Mouse (Mus musculus): ENCODE data around the gene Soat1. TPM values are rescaled to one million over a fixed set of nuclear protein-coding genes. Genes with fewer than 3 reads are reported as not detected.
"Not testable (repeated sequence)": the region's sequence is repeated elsewhere in the genome, so short reads cannot be mapped to it uniquely, and the experiment has no call there.

The Soat1 gene
- 10.6 and 11.7 TPM in 2 replicates for polyA plus RNA-seq (2014; fragmentation: Nextera tagmentation; extraction: Ambion mirVana)

- Histone ChIP-seq H3K27me3 (ENCODE audit: control insufficient read depth, insufficient read depth, low read length) (no peaks in the 10 kb centered on the region), H3K9ac (peak within 1 kb of the TSS; percentile 83), H3K27ac (0 out of 2 replicates have a peak within 1 kb of the TSS, but pooled peaks have one; percentile 34), H3K4me1 (replicated peaks; ENCODE audit: control insufficient read depth, insufficient read depth, low read length) (peaks cover 9% of the 10 kb centered on the region), H3K9me3 (ENCODE audit: control insufficient read depth, low read length) (peaks cover 10% of the 10 kb centered on the region; the same call in 1 of the 2 replicates), H3K4me3 (replicated peaks; ENCODE audit: low read length) (peak within 1 kb of the TSS; percentile 88), H3K4me2 (replicated peaks) (peak within 1 kb of the TSS; percentile 79), H3K36me3 (replicated peaks; ENCODE audit: control insufficient read depth, insufficient read depth) (no peaks in the 10 kb centered on the region)
- WGBS: under 1% methylated on average over 45 of the region's 46 CpGs
- peak; percentile 82 for DNase-seq (ENCODE audit: low spot score)
- peak; percentile 97 for ATAC-seq (ENCODE audit: low FRiP score)
Observed at GRCm38 (mm10) chr1:156473961-156474503, at the start of gene Soat1. Gene Soat1 (minus strand): TSS chr1:156474331.

DNA sequence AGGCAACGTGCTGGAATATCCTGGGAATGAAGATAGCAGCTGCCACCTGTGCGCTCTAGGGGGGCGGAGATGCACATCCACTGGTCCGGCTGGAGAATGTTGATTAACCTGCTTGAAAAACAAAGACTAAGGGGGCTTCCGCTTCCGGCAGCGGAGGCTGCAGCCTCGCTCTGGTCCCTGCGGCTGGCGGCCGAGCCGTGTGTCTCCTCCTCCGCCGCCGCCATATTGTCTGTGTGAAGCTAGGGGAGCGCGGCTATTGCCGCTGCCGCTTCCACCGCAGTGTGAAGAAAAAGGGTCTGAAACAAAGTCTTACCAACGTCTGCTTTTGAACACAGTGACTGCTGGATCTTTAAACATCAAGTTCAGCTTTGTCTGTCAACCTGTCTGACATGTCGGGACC, 49.7 kb upstream of the Soat1 start, which contains the start of gene Gm10031:
Gm10031 (plus strand) TSS at position 171 of the 400 bp plus-strand sequence.
- peak; percentile 73; the same call in 1 of the 2 replicates for ATAC-seq (ENCODE audit: low FRiP score)
- not testable (repeated sequence) for H3K9me3 ChIP-seq (ENCODE audit: control insufficient read depth, low read length); H3K36me3 ChIP-seq (replicated peaks; ENCODE audit: control insufficient read depth, insufficient read depth); H3K4me2 ChIP-seq (replicated peaks); H3K9ac ChIP-seq; DNase-seq (ENCODE audit: low spot score); H3K4me1 ChIP-seq (replicated peaks; ENCODE audit: control insufficient read depth, insufficient read depth, low read length); H3K27me3 ChIP-seq (ENCODE audit: control insufficient read depth, insufficient read depth, low read length); H3K27ac ChIP-seq; H3K4me3 ChIP-seq (replicated peaks; ENCODE audit: low read length)
- WGBS: 94% methylated on average over 21 of the region's 22 CpGs

GRCm38 (mm10) chr1:156521796-156522517, 47.8 kb upstream of the Soat1 start:
- Histone ChIP-seq H3K36me3 (replicated peaks; ENCODE audit: control insufficient read depth, insufficient read depth) (no peaks in the 10 kb centered on the region), H3K9me3 (ENCODE audit: control insufficient read depth, low read length) (no peaks in the 10 kb centered on the region), H3K4me2 (replicated peaks) (peak overlapping the region; percentile 24; the same call in 1 of the 2 replicates), H3K27me3 (ENCODE audit: control insufficient read depth, insufficient read depth, low read length) (no peaks in the 10 kb centered on the region), H3K4me1 (replicated peaks; ENCODE audit: control insufficient read depth, insufficient read depth, low read length) (no peaks in the 10 kb centered on the region), H3K9ac (no peak overlapping the region), H3K27ac (no peak overlapping the region), H3K4me3 (replicated peaks; ENCODE audit: low read length) (no peak overlapping the region)
- DNase-seq (ENCODE audit: low spot score) (no peak), ATAC-seq (ENCODE audit: low FRiP score) (no peak)
- 46% methylated on average over 15 of the region's 15 CpGs for WGBS

DNA sequence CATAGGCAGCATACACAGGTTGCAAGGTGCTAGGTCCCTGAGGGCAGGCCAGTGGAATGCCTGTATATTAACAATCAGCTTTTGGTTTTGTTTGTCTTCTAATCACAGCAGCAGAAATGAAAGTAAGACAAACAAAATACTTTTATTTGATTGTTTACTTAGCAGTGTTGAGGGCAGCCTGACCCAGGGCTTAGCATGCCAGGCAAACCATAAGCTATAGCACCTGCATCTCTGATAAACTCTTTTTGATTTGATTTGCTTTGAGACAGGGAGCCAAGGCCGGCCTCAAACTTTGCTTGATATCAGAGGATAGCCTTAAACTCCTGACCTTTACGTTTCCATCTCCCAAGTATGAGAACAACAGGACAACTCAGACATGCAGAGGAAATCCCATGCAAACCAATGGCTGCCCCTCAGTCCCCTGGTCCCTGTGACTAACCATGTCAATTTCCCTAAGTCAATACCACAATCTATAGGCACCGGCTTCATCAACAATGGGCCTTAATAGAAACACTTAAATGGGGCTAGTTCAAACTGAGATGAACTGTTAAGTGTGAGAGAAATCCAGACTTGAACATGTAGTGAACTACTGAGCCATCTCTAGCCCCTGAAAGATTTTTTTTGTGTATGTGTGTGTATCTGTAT, 46.1 kb upstream of the Soat1 start:
- Histone ChIP-seq H3K4me3 (replicated peaks; ENCODE audit: low read length) (no peak overlapping the region), H3K9ac (no peak overlapping the region), H3K4me2 (replicated peaks) (no peak overlapping the region), H3K27ac (no peak overlapping the region), H3K27me3 (ENCODE audit: control insufficient read depth, insufficient read depth, low read length) (no peaks in the 10 kb centered on the region), H3K4me1 (replicated peaks; ENCODE audit: control insufficient read depth, insufficient read depth, low read length) (no peaks in the 10 kb centered on the region), H3K9me3 (ENCODE audit: control insufficient read depth, low read length) (no peaks in the 10 kb centered on the region), H3K36me3 (replicated peaks; ENCODE audit: control insufficient read depth, insufficient read depth) (no peaks in the 10 kb centered on the region)
- WGBS: 88% methylated on average over 3 of the region's 3 CpGs
- DNase-seq (ENCODE audit: low spot score) (no peak), ATAC-seq (ENCODE audit: low FRiP score) (no peak)

DNA sequence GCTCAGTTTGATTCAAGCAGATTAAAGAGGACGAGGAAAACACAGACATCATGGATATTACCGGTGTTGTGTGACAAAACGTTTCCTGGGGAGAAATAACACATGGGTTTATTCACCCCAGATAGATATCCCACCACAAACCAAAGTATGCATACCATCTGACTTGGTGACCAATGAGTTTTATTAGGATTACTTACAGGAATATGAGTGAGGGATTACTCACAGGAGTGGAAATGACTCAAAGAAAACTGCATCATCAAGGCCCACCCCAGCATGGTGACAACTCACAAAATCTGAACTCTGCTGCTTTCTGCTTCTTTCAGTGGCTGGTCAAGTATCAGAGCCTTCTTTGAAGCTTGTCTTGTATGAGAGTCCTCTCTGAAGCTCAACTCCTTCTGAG, 33.6 kb upstream of the Soat1 start:
- Histone ChIP-seq H3K9ac (no peak overlapping the region), H3K27ac (no peak overlapping the region), H3K4me1 (replicated peaks; ENCODE audit: control insufficient read depth, insufficient read depth, low read length) (no peaks in the 10 kb centered on the region), H3K4me3 (replicated peaks; ENCODE audit: low read length) (no peak overlapping the region), H3K36me3 (replicated peaks; ENCODE audit: control insufficient read depth, insufficient read depth) (no peaks in the 10 kb centered on the region), H3K9me3 (ENCODE audit: control insufficient read depth, low read length) (no peaks in the 10 kb centered on the region), H3K27me3 (ENCODE audit: control insufficient read depth, insufficient read depth, low read length) (no peaks in the 10 kb centered on the region), H3K4me2 (replicated peaks) (no peak overlapping the region)
- DNase-seq (ENCODE audit: low spot score) (no peak), ATAC-seq (ENCODE audit: low FRiP score) (no peak)
- 85% methylated on average over 3 of the region's 3 CpGs for WGBS

DNA sequence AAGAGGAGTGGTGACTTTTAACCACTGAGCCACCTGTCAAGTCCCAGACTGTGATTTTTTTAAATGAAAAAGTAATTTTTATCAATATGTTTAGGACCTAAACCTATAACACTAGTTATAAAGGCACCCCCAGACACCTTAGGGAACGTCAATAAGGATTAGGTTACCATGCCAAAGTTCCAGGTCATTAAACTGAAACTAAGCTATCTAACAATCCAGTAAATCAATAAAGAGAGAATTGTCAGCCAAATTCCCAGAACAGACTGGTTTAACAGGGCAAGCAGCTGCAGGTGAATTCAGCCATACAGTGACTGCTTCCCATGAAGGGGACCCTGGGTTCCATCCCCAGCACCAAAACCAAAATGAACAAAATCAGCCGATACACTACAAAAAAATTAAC, 31.8 kb upstream of the Soat1 start:
- H3K27me3 ChIP-seq (ENCODE audit: control insufficient read depth, insufficient read depth, low read length): no peaks in the 10 kb centered on the region
- H3K4me1 ChIP-seq (replicated peaks; ENCODE audit: control insufficient read depth, insufficient read depth, low read length): no peaks in the 10 kb centered on the region
- no peak for ATAC-seq (ENCODE audit: low FRiP score)
- H3K4me2 ChIP-seq (replicated peaks): no peak overlapping the region
- no peaks in the 10 kb centered on the region for H3K9me3 ChIP-seq (ENCODE audit: control insufficient read depth, low read length)
- H3K27ac ChIP-seq: no peak overlapping the region
- no peak for DNase-seq (ENCODE audit: low spot score)
- WGBS: 82% methylated on average over 2 of the region's 2 CpGs
- no peak overlapping the region for H3K4me3 ChIP-seq (replicated peaks; ENCODE audit: low read length)
- H3K36me3 ChIP-seq (replicated peaks; ENCODE audit: control insufficient read depth, insufficient read depth): no peaks in the 10 kb centered on the region
- H3K9ac ChIP-seq: no peak overlapping the region

DNA sequence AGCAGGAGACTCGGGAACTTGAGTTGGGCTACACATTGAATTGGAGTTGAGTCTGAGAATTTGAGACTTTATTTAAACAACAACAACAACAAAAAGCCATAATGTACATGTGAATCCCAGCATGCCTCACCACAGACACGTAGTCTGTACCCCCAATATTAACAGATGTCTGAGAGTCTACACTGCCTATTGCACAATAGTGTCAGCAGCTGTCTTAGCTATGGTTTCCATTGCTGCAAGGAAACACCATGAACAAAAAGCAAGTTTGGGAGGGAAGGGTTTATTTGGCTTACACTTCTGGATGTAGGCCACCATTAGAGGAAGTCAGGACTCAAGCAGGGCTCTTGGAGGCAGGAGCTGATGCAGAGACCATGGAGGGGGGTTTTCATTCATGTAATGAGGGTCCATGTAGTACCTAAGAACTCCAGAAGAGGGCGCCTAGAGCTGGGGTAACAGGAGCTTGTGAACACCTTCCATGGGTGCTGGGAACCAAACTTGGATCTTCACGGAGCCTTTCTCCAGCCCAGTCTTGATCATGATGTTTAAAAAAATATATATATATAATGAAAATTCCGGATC, 30.9 kb upstream of the Soat1 start:
- Histone ChIP-seq H3K4me3 (replicated peaks; ENCODE audit: low read length) (no peak overlapping the region), H3K4me1 (replicated peaks; ENCODE audit: control insufficient read depth, insufficient read depth, low read length) (no peaks in the 10 kb centered on the region), H3K36me3 (replicated peaks; ENCODE audit: control insufficient read depth, insufficient read depth) (no peaks in the 10 kb centered on the region), H3K27me3 (ENCODE audit: control insufficient read depth, insufficient read depth, low read length) (no peaks in the 10 kb centered on the region), H3K9ac (no peak overlapping the region), H3K9me3 (ENCODE audit: control insufficient read depth, low read length) (no peaks in the 10 kb centered on the region), H3K27ac (no peak overlapping the region), H3K4me2 (replicated peaks) (no peak overlapping the region)
- DNase-seq (ENCODE audit: low spot score): no peak
- no peak for ATAC-seq (ENCODE audit: low FRiP score)
- WGBS: 78% methylated on average over 5 of the region's 5 CpGs

GRCm38 (mm10) chr1:156496910-156497309, 22.8 kb upstream of the Soat1 start:
- WGBS: 86% methylated on average over 5 of the region's 5 CpGs
- DNase-seq (ENCODE audit: low spot score): no peak
- Histone ChIP-seq H3K4me3 (replicated peaks; ENCODE audit: low read length) (no peak overlapping the region), H3K9ac (no peak overlapping the region), H3K27ac (no peak overlapping the region), H3K4me2 (replicated peaks) (no peak overlapping the region), H3K27me3 (ENCODE audit: control insufficient read depth, insufficient read depth, low read length) (no peaks in the 10 kb centered on the region), H3K4me1 (replicated peaks; ENCODE audit: control insufficient read depth, insufficient read depth, low read length) (no peaks in the 10 kb centered on the region), H3K36me3 (replicated peaks; ENCODE audit: control insufficient read depth, insufficient read depth) (no peaks in the 10 kb centered on the region), H3K9me3 (ENCODE audit: control insufficient read depth, low read length) (no peaks in the 10 kb centered on the region)
- no peak for ATAC-seq (ENCODE audit: low FRiP score)

DNA sequence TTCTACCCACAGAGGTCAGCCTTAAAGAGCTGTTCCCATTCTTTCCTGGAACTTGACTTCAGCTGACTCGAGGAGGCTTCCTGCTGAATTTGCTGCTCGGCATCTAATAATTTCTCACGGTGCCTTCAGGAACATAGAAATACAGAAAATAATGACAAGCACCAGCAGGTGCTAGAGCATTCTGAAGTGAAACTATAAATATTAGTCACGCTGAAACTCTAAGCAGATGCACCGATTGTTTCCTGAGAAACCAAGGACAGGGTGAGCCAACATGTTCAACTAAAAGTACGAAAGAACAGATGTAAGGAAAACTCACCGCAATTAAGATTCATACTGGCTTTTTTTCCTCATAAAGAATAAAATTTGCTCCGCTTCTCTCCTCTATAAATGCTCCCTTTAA, 20.9 kb upstream of the Soat1 start:
- H3K27me3 ChIP-seq (ENCODE audit: control insufficient read depth, insufficient read depth, low read length): no peaks in the 10 kb centered on the region
- H3K4me3 ChIP-seq (replicated peaks; ENCODE audit: low read length): no peak overlapping the region
- H3K4me1 ChIP-seq (replicated peaks; ENCODE audit: control insufficient read depth, insufficient read depth, low read length): no peaks in the 10 kb centered on the region
- no peaks in the 10 kb centered on the region for H3K9me3 ChIP-seq (ENCODE audit: control insufficient read depth, low read length)
- H3K4me2 ChIP-seq (replicated peaks): no peak overlapping the region
- 55% methylated on average over 8 of the region's 8 CpGs for WGBS
- no peaks in the 10 kb centered on the region for H3K36me3 ChIP-seq (replicated peaks; ENCODE audit: control insufficient read depth, insufficient read depth)
- ATAC-seq (ENCODE audit: low FRiP score) (no peak), DNase-seq (ENCODE audit: low spot score) (no peak)
- H3K9ac ChIP-seq: no peak overlapping the region
- no peak overlapping the region for H3K27ac ChIP-seq
